Mouse (Mus musculus) T-helper 17 cell (primary cell): ENCODE measurements around the gene Cyp2t4.

Experiments used
- in situ Hi-C, 2 experiments: fragments of 300-600 bp; cut with MboI, MseI; formaldehyde crosslinking; loops; 1 replicate in 1 of 2; 2 replicates in 1 of 2; pipeline ENCODE4 v1.15.1; 2025; ENCODE audit warnings: high pct_unique_total_duplicates in 2 of 2

Gene Cyp2t4

DNA sequence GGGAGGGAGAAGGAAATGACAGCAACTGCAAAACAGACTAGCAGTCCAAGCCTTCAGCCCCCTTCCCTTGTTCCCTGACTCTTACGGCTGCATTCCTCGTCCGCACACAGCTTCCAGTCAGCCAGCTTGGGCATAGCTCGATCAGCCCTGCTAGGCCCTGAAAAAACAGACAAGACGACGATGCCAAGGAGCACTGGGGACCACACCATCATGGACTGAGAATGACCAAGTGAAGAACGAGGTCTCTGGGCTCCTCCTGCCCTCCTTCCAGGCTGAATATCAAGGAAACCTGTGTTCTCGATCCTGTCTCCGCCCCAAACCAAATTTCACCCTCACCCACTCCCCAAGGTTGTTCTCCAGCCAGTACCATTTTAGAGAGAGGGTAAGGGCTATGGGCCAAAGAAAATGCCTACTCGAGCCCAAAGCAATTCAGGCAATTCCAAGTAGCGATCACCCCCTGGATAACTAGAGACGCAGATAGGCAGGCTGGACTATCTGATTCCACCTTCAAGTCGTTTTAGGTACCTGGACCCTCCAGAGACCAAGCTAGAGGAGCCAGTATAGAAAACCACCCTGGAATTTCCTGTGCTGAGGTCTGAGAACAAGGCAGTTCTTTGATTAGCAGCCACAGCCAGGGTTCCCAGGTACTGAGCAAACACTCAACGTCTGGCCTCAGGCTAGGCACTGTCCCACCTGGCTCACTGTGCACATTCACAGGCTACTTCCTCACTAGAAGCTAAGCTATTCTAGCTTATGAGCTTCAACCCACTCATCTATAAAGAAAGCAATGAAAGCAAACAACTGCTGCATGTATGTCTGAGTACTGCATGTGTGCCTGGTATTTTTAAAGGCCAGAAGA is 27.6 kb downstream of the Cyp2t4 start, which contains the start of the genes Gm21983 and Mia:
Gene Gm21983 (minus strand): TSS at position 250 of the 859 bp plus-strand sequence.
Gene Mia (minus strand): TSS at position 321 of the 859 bp plus-strand sequence.
- in situ Hi-C loops, result loop anchor here (25.0 kb wide), 3 partner anchors 1006 to 1794 kb away; partner anchors contain the start of genes Ccdc97 (in 1 of the 2), Dyrk1b (in 1 of the 2) and Lipe (in 1 of the 2)

DNA sequence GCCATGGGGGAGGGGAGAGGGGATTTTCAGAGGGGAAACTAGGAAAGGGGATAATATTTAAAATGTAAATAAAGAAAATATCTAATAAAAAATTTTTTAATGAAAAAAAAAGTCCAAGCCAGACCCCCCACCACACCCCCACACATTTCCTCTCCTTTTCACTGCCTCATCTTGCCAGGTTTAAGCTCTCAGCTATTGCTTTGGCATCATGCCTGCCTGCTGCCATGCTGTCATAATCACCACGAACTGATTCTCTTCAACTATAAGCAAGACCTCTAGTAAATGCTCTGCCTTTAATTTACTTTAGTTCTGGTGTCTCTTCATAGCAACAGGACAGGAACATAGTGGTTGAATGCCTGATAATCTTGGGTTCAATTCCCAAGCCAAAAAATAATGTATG is 29.0 kb downstream of the Cyp2t4 start:
- in situ Hi-C loops, result loop anchor here (25.0 kb wide), 3 partner anchors 1005 to 1795 kb away; partner anchors contain the start of genes Ccdc97 (in 1 of the 2), Dyrk1b (in 1 of the 2) and Lipe (in 1 of the 2)

DNA sequence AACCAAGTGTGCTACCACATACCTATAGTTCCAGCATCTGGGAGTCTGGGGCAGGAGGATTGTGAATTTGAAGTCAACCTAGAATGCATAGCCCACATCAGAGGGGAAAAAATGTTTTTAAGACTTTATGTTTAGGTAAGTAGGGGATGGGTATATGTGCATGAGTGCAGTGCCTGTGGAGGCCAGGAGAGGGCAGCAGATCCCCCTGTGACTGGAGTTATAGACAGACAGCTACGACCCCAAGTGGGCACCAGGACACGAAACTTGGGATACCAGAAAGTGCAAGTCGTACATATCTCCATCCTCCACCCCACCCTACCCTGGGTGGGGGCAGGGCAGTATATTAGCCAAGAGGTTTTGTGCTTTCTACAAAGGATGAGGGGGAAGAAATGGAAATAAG is 31.4 kb downstream of the Cyp2t4 start:
- in situ Hi-C loops, result loop anchor here (25.0 kb wide), 3 partner anchors 1002 to 1798 kb away; partner anchors contain the start of genes Ccdc97 (in 1 of the 2), Dyrk1b (in 1 of the 2) and Lipe (in 1 of the 2)

DNA sequence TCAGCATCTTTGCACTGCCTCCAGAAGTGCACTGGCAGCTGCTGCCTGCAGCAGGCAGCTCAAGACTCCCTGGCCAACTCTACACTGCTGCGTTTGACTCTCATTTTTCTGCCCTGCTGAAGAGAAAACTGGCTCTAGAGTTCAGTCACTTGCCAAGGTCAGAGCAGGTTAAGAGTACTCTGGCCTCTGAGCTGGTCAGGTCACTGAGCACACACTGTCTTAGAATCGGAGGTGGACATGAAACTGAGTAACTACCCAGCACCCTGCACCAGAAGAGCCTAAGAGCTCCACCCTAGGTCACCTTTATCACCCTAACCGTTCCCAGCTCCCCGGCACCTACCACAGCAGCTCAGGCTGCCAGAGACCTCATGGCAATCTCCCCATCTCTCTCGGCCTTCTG is 32.5 kb downstream of the Cyp2t4 start:
- in situ Hi-C loops, result loop anchor here (25.0 kb wide), 3 partner anchors 1001 to 1799 kb away; partner anchors contain the start of genes Ccdc97 (in 1 of the 2), Dyrk1b (in 1 of the 2) and Lipe (in 1 of the 2)

DNA sequence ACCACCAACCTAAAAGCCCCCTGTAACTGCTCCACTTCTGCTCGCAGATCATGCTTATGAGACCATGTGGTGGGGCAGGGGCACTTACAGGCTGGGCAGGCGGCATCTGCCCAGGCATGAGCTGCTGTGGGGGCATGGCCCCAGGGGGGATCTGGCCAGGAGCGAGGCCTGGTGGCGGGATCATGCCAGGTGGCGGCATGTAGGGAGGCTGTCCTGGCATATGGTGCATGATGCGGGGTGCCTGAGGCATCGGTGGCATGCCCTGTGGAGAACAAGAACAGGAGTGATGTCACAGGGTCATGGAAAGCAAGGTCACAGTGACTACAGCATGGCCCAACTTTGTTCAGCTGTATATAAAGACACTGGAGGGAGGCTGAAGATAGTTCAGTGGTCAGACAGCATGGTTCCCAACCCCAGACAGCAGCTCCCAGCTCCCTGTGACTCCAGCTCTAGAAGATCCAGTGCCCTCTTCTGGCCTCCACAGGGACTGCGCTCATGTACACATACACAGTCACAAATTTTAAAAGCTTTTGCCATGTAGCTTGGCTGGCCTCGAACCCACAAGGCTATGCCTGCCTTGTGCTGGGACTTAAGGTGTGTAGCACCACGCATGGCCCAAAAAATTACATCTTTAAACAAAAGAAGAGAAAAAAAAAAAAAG is 35.9 kb downstream of the Cyp2t4 start:
- in situ Hi-C loops, result loop anchor here (25.0 kb wide), 3 partner anchors 998 to 1802 kb away; partner anchors contain the start of genes Ccdc97 (in 1 of the 2), Dyrk1b (in 1 of the 2) and Lipe (in 1 of the 2)

DNA sequence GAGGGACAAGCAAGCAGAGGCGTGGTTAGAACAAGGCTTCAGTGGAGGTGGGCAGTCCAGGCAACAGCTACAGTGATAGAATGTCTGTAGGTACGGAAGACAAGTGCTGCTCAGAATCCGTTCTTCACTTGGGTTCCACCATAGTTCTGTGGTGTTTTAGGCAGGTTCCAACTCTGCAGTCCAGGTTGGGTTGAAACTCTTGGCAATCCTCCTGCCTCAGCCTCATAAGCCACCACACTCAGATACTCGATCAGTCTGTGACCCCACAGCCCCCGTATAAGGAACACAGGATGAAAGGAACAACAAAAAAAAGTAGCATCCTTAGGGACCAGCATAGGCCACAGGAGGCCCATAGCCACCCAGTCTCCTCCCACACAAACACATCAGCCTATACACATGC is 38.9 kb downstream of the Cyp2t4 start:
- in situ Hi-C loops, result loop anchor here (10.0 to 25.0 kb wide), 4 partner anchors 982 to 1805 kb away; partner anchors contain the start of genes Dyrk1b (in 2 of the 2), Ccdc97 (in 1 of the 2) and Lipe (in 1 of the 2)

DNA sequence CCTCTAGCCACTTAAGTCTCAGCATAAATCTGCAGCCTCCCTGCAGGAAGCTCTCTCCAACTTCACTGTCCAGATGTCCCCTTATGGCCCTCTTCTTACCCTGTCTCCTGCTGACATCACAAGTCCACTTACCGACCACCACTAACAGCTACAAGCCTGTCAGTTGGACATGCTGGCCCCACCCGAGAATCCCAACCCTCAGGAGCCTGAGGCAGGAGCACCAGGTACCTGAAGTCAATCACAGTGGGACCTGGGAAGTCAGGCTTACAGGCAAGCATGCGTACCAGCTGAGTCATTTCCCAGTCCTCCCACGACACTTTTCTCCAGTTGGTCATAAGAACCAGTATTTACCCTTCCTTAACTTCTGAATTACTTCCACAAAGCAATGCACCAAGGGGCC is 40.2 kb downstream of the Cyp2t4 start:
- in situ Hi-C loops, result loop anchor here (10.0 to 25.0 kb wide), 4 partner anchors 981 to 1806 kb away; partner anchors contain the start of genes Dyrk1b (in 2 of the 2), Ccdc97 (in 1 of the 2) and Lipe (in 1 of the 2)

DNA sequence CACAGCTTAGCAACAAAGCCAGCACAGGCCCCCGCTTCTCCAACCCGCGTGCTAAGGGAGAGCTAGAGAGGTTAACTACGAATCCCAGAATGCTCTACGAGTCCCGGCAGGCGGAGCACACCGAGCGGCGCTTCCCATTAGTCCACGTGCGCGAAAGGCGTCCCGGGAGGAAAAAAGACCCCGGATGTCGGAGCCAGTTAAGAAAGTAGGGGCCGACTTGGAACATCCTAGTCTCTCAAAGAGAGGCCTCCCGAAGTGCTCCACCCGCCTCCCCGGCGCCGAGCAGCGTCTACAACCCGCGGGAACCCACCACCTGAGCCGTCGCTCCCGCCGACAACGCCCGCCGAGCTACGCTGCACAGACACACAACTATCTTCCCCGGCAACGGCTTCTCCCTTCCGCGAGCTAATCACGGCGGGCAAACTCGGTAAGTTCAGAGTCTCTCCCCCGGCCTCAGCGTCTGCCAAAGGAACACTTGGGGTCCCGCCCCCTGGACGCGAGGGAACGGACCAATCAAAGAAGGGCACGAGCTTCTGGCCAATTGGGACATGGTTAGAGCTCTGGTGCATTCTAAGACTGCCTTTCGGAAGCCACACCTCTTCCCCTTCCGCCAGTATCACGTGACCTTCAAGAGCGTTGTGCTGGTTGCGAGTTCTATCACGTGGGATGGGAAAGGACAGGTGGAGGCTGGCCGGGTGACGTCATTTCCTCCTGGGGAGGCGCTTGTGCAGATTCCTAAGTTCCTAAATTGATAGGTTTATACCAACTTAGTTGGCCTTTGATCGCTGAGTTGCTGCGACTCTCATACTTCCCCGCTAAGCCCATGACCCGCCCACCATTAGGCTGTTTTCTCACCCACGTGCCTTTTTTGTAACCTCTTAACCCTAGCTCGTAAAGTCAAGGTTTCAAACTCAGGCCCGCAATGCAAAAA is 42.4 kb downstream of the Cyp2t4 start, which contains the start of the genes BC024978 and Snrpa:
Gene BC024978 (plus strand): TSS at position 101 of the 931 bp plus-strand sequence.
Gene Snrpa (minus strand): TSS at position 591 of the 931 bp plus-strand sequence.
- in situ Hi-C loops, result loop anchor here (10.0 to 25.0 kb wide), 4 partner anchors 979 to 1809 kb away; partner anchors contain the start of genes Dyrk1b (in 2 of the 2), Ccdc97 (in 1 of the 2) and Lipe (in 1 of the 2)

DNA sequence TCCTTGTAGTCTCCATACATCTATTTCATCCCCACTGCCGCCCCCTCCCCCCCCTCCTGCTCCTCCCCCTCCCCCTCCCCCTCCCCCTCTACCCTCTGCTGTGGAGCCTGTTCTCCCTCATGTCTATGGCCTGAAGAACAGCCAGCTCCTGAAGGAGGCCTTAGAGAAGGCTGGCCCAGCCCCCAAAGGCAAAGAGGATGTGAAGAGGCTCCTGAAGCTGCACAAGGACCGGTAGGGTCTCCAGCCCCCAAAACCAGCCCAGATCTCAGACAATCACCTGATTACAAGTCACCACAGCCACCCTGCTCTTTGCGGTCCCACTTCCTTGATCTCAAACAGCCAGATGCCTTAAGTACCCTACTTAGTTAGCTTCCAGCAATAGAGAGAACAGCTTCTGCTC is 43.6 kb downstream of the Cyp2t4 start:
- in situ Hi-C loops, result loop anchor here (10.0 to 25.0 kb wide), 4 partner anchors 978 to 1810 kb away; partner anchors contain the start of genes Dyrk1b (in 2 of the 2), Ccdc97 (in 1 of the 2) and Lipe (in 1 of the 2)

DNA sequence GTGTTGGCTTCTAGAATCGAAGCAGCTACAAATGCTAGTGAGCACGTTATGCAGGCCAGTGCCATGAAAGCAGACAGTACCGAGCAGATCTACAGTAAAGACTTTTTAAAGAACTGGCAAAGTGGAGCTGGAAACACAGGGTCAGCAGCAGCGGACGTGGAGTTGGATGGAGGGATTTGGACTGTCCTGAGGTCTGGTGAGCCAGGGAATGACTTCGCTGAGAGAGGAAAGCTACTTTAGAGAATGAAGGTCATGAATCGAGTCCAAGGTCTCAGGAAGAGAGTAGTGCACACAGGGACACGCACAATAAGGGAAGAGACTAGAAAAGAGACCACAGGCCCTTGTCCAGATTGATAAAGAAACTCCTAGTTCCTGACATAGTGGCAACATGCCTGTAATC is 44.1 kb downstream of the Cyp2t4 start:
- in situ Hi-C loops, result loop anchor here (10.0 to 25.0 kb wide), 4 partner anchors 977 to 1810 kb away; partner anchors contain the start of genes Dyrk1b (in 2 of the 2), Ccdc97 (in 1 of the 2) and Lipe (in 1 of the 2)

DNA sequence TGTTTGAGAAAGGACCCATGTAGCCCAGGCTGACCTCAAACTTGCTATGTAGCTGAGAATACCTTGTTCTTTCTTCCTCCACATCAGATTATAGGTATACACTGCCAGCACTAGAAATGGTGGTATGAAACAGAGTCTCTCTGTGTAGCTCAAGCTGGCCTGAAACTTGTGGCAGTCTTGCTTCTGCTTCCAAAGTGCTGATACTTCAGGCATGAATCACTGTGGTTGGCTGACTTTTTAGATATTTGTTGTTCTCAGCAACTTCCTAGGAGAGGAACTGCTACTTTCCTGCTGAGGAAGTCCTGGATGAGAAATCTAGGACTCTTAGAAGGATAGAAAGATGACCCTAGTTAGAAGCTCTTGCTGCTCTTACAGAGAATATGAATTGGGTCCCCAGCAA is 44.8 kb downstream of the Cyp2t4 start:
- in situ Hi-C loops, result loop anchor here (10.0 to 25.0 kb wide), 4 partner anchors 976 to 1811 kb away; partner anchors contain the start of genes Dyrk1b (in 2 of the 2), Ccdc97 (in 1 of the 2) and Lipe (in 1 of the 2)

DNA sequence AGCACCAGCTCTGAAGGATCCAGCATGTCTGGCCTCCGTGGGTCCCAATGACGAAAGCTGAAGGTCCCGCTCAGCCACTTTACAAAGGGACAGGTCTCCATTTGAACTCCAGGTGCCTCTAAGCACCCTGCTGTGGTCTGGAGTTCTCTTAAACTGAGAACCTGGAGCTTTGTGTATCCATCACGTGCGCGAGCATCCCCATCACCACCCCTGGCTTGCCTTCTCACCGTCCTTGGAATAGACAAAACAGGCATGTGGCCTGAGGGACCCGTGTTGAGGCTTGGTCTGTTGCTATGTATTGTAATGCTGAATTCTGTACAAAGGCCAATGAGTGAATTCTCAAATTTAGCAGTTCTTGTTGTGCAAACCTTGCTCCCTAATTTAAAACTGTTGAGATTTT is 45.3 kb downstream of the Cyp2t4 start:
- in situ Hi-C loops, result loop anchor here (10.0 to 25.0 kb wide), 4 partner anchors 976 to 1811 kb away; partner anchors contain the start of genes Dyrk1b (in 2 of the 2), Ccdc97 (in 1 of the 2) and Lipe (in 1 of the 2)

DNA sequence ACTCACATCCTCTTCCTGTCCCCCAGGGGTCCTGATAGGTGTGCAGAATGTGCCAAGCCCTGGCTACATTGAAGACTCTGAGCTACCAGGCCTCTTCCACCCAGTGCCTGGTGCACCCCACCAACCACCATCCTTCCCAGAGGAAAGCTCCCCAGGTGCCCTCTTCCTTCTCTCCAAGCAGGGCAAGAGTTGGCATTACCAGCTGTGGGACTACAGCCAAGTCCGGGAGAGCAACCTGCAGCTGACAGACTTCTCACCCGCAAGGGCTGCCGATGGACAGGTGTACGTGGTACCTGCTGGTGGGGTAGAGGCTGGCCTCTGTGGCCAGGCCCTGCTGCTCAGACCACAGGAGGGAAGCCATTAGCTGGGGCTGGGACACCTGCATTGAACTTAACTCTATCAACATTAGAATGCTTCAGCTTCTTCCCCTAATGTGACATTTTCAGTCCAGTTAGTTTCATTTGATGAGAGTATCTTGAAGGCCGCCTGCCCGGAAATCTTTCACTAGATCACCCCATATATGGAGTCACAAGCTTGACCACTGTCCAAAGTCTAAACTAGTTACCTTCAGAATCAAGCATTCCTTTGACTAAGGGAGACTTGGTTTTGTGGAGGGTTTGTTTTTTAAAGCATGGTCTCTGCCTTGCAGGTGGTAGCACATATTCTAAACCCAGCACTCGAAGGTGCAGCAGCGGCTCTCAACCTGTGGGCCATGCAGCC is 50.4 kb downstream of the Cyp2t4 start:
- in situ Hi-C loops, result no loop called here
